Mouse (Mus musculus) kidney, adult 18-20 months (tissue): ENCODE measurements around the gene Kif5c.

Experiments used
- DNase-seq: peaks from one replicate; pipeline ENCODE4 v3.0.0; 2021

Kif5c gene

GRCm38 (mm10) chr2:49748628-49749342 lies 129.7 kb downstream of the Kif5c start:
- DNase-seq = no peak

- DNase-seq = no peak
Measured at GRCm38 (mm10) chr2:49749730-49750576, 130.9 kb downstream of the Kif5c start.

- DNase-seq = no peak
Measured at GRCm38 (mm10) chr2:49751544-49752210, 132.6 kb downstream of the Kif5c start.

- no peak for DNase-seq
Measured at GRCm38 (mm10) chr2:49752211-49752607, 133.1 kb downstream of the Kif5c start.

- DNase-seq = no peak
Measured at GRCm38 (mm10) chr2:49753062-49753461, 134.0 kb downstream of the Kif5c start.

- no peak for DNase-seq
Measured at GRCm38 (mm10) chr2:49755054-49755453, 136.0 kb downstream of the Kif5c start.

GRCm38 (mm10) chr2:49757616-49758015 lies 138.5 kb downstream of the Kif5c start:
- DNase-seq = no peak

- peak; percentile 38 for DNase-seq
Measured at GRCm38 (mm10) chr2:49764331-49764946, 145.3 kb downstream of the Kif5c start.

- peak; percentile 31 for DNase-seq
Measured at GRCm38 (mm10) chr2:49768916-49769315, 149.8 kb downstream of the Kif5c start.

GRCm38 (mm10) chr2:49770440-49770839 lies 151.3 kb downstream of the Kif5c start:
- DNase-seq = no peak

- no peak for DNase-seq
Measured at GRCm38 (mm10) chr2:49771172-49771571, 152.1 kb downstream of the Kif5c start.

- no peak for DNase-seq
Measured at GRCm38 (mm10) chr2:49773194-49773931, 154.3 kb downstream of the Kif5c start.

GRCm38 (mm10) chr2:49774180-49774579 lies 155.1 kb downstream of the Kif5c start:
- no peak for DNase-seq

- DNase-seq = no peak
Measured at GRCm38 (mm10) chr2:49775187-49775586, 156.1 kb downstream of the Kif5c start.

- no peak for DNase-seq
Measured at GRCm38 (mm10) chr2:49775735-49776134, 156.6 kb downstream of the Kif5c start.

GRCm38 (mm10) chr2:49776407-49776806 lies 157.3 kb downstream of the Kif5c start:
- no peak for DNase-seq

GRCm38 (mm10) chr2:49787376-49788050 lies 168.4 kb downstream of the Kif5c start, which contains the start of gene Lypd6b:
TSS of gene Lypd6b (plus strand) at chr2:49787688.
- DNase-seq = peak; percentile 64

- DNase-seq = no peak
Measured at GRCm38 (mm10) chr2:49788051-49788418, 168.9 kb downstream of the Kif5c start.

GRCm38 (mm10) chr2:49788643-49789042 lies 169.5 kb downstream of the Kif5c start:
- DNase-seq = no peak

- no peak for DNase-seq
Measured at GRCm38 (mm10) chr2:49789078-49789477, 170.0 kb downstream of the Kif5c start.

GRCm38 (mm10) chr2:49789504-49789903 lies 170.4 kb downstream of the Kif5c start:
- DNase-seq = no peak
